Mouse (Mus musculus): ENCODE measurements around the gene Ust. TPM values are rescaled to one million over a fixed set of nuclear protein-coding genes. Genes with fewer than 3 reads are reported as not detected.

Ust gene
- polyA plus RNA-seq, 1 experiment: 32.9 TPM

- Histone ChIP-seq H3K27me3 (ENCODE audit: control insufficient read depth, insufficient read depth, low read length) (no peaks in the 10 kb centered on the region), H3K4me3 (replicated peaks; ENCODE audit: insufficient read depth, low read depth, low read length) (no peak overlapping the region), H3K4me1 (ENCODE audit: control insufficient read depth, insufficient read depth, low read length) (no peaks in the 10 kb centered on the region), H3K27ac (ENCODE audit: insufficient read depth, low read length) (no peak overlapping the region)
- 90% methylated on average over 8 of the region's 8 CpGs for WGBS
- no peak for TF ChIP-seq CTCF (IDR thresholded peaks at IDR 0.05; ENCODE audit: borderline replicate concordance, insufficient read depth, low read depth, low read length)
- no peak for DNase-seq
Observed at GRCm38 (mm10) chr10:8477936-8478335, 40.7 kb downstream of the Ust start.

GRCm38 (mm10) chr10:8471995-8472394 is 46.6 kb downstream of the Ust start:
- WGBS: 21% methylated on average over 12 of the region's 12 CpGs
- Histone ChIP-seq H3K27me3 (ENCODE audit: control insufficient read depth, insufficient read depth, low read length) (no peaks in the 10 kb centered on the region), H3K4me3 (replicated peaks; ENCODE audit: insufficient read depth, low read depth, low read length) (no peak overlapping the region), H3K27ac (ENCODE audit: insufficient read depth, low read length) (no peak overlapping the region), H3K4me1 (ENCODE audit: control insufficient read depth, insufficient read depth, low read length) (peaks cover 8% of the 10 kb centered on the region)
- no peak for TF ChIP-seq CTCF (IDR thresholded peaks at IDR 0.05; ENCODE audit: borderline replicate concordance, insufficient read depth, low read depth, low read length)
- no peak for TF ChIP-seq POLR2A (IDR thresholded peaks at IDR 0.05; ENCODE audit: borderline replicate concordance, insufficient read depth, low read length)
- peak; percentile 67 to 75 for DNase-seq

- H3K4me1 ChIP-seq (ENCODE audit: control insufficient read depth, insufficient read depth, low read length): peaks cover 10% of the 10 kb centered on the region
- DNase-seq: no peak
- H3K27me3 ChIP-seq (ENCODE audit: control insufficient read depth, insufficient read depth, low read length): no peaks in the 10 kb centered on the region
- 72% methylated on average over 5 of the region's 5 CpGs for WGBS
- H3K4me3 ChIP-seq (replicated peaks; ENCODE audit: insufficient read depth, low read depth, low read length): no peak overlapping the region
- H3K27ac ChIP-seq (ENCODE audit: insufficient read depth, low read length): no peak overlapping the region
- no peak for TF ChIP-seq POLR2A (IDR thresholded peaks at IDR 0.05; ENCODE audit: borderline replicate concordance, insufficient read depth, low read length)
Observed at GRCm38 (mm10) chr10:8471012-8471411, 47.6 kb downstream of the Ust start.

GRCm38 (mm10) chr10:8469516-8469915 is 49.1 kb downstream of the Ust start:
- no peak overlapping the region for H3K27ac ChIP-seq (ENCODE audit: insufficient read depth, low read length)
- no peak for TF ChIP-seq CTCF (IDR thresholded peaks at IDR 0.05; ENCODE audit: borderline replicate concordance, insufficient read depth, low read depth, low read length)
- TF ChIP-seq POLR2A (IDR thresholded peaks at IDR 0.05; ENCODE audit: borderline replicate concordance, insufficient read depth, low read length): no peak
- no peak overlapping the region for H3K4me3 ChIP-seq (replicated peaks; ENCODE audit: insufficient read depth, low read depth, low read length)
- H3K27me3 ChIP-seq (ENCODE audit: control insufficient read depth, insufficient read depth, low read length): no peaks in the 10 kb centered on the region
- peaks cover 11% of the 10 kb centered on the region for H3K4me1 ChIP-seq (ENCODE audit: control insufficient read depth, insufficient read depth, low read length)
- 86% methylated on average over 3 of the region's 3 CpGs for WGBS
- DNase-seq: no peak

GRCm38 (mm10) chr10:8468651-8469386 is 49.8 kb downstream of the Ust start:
- no peaks in the 10 kb centered on the region for H3K27me3 ChIP-seq (ENCODE audit: control insufficient read depth, insufficient read depth, low read length)
- 77% methylated on average over 5 of the region's 5 CpGs for WGBS
- DNase-seq: no peak
- H3K27ac ChIP-seq (ENCODE audit: insufficient read depth, low read length): no peak overlapping the region
- TF ChIP-seq POLR2A (IDR thresholded peaks at IDR 0.05; ENCODE audit: borderline replicate concordance, insufficient read depth, low read length) (no peak), CTCF (IDR thresholded peaks at IDR 0.05; ENCODE audit: borderline replicate concordance, insufficient read depth, low read depth, low read length) (no peak)
- H3K4me3 ChIP-seq (replicated peaks; ENCODE audit: insufficient read depth, low read depth, low read length): no peak overlapping the region
- peaks cover 11% of the 10 kb centered on the region for H3K4me1 ChIP-seq (ENCODE audit: control insufficient read depth, insufficient read depth, low read length)

- Histone ChIP-seq H3K4me3 (replicated peaks; ENCODE audit: insufficient read depth, low read depth, low read length) (no peak overlapping the region), H3K4me1 (ENCODE audit: control insufficient read depth, insufficient read depth, low read length) (peaks cover 10% of the 10 kb centered on the region), H3K27me3 (ENCODE audit: control insufficient read depth, insufficient read depth, low read length) (no peaks in the 10 kb centered on the region), H3K27ac (ENCODE audit: insufficient read depth, low read length) (no peak overlapping the region)
- TF ChIP-seq CTCF (IDR thresholded peaks at IDR 0.05; ENCODE audit: borderline replicate concordance, insufficient read depth, low read depth, low read length): no peak
- TF ChIP-seq POLR2A (IDR thresholded peaks at IDR 0.05; ENCODE audit: borderline replicate concordance, insufficient read depth, low read length): no peak
- no peak for DNase-seq
- 37% methylated on average over 3 of the region's 3 CpGs for WGBS
Observed at GRCm38 (mm10) chr10:8465918-8466317, 52.7 kb downstream of the Ust start.

- DNase-seq: no peak
- Histone ChIP-seq H3K27me3 (ENCODE audit: control insufficient read depth, insufficient read depth, low read length) (no peaks in the 10 kb centered on the region), H3K27ac (ENCODE audit: insufficient read depth, low read length) (no peak overlapping the region), H3K4me1 (ENCODE audit: control insufficient read depth, insufficient read depth, low read length) (peaks cover 10% of the 10 kb centered on the region), H3K4me3 (replicated peaks; ENCODE audit: insufficient read depth, low read depth, low read length) (no peak overlapping the region)
- TF ChIP-seq POLR2A (IDR thresholded peaks at IDR 0.05; ENCODE audit: borderline replicate concordance, insufficient read depth, low read length) (no peak), CTCF (IDR thresholded peaks at IDR 0.05; ENCODE audit: borderline replicate concordance, insufficient read depth, low read depth, low read length) (no peak)
- 87% methylated on average over 1 of the region's 1 CpGs for WGBS
Observed at GRCm38 (mm10) chr10:8465216-8465615, 53.4 kb downstream of the Ust start.

GRCm38 (mm10) chr10:8461372-8461771 is 57.3 kb downstream of the Ust start:
- peaks cover 13% of the 10 kb centered on the region for H3K4me1 ChIP-seq (ENCODE audit: control insufficient read depth, insufficient read depth, low read length)
- no peak overlapping the region for H3K27ac ChIP-seq (ENCODE audit: insufficient read depth, low read length)
- no peak for TF ChIP-seq CTCF (IDR thresholded peaks at IDR 0.05; ENCODE audit: borderline replicate concordance, insufficient read depth, low read depth, low read length)
- TF ChIP-seq POLR2A (IDR thresholded peaks at IDR 0.05; ENCODE audit: borderline replicate concordance, insufficient read depth, low read length): no peak
- H3K4me3 ChIP-seq (replicated peaks; ENCODE audit: insufficient read depth, low read depth, low read length): no peak overlapping the region
- no peaks in the 10 kb centered on the region for H3K27me3 ChIP-seq (ENCODE audit: control insufficient read depth, insufficient read depth, low read length)
- no peak for DNase-seq
- 79% methylated on average over 5 of the region's 5 CpGs for WGBS

All from cerebellum, adult 2 months (tissue).